Mouse (Mus musculus): Measurements from ENCODE around the gene Pik3r1. TPM values are rescaled to one million over a fixed set of nuclear protein-coding genes. Genes with fewer than 3 reads are reported as not detected.

Gene Pik3r1
- polyA plus RNA-seq, 1 experiment from 2014 or later: 53.0 TPM

DNA sequence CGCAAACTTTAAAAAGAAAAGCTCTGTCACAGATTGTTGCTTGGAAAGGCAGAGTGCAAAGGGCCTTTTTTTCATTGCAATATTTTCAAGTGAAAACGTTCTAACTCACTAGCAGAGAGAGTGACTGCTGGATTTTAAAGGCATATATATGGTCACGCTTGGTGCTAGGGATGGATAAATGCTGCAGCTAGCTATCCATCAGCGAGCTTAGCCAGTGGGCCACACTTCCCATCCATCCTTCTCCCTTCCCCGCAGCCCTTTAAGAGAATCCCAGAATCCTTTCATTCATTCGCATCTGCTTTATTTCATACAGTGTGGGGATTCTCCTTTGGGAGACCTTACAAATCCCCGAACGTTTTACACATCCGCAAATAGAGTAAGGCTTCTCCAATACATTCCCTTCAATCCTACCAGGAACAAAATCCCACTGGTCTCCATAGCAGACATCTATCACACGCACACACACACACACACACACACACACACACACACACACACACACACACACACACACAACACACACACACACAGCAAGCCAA is 32.9 kb upstream of the Pik3r1 start:
- H3K27ac ChIP-seq (ENCODE audit: low read length): peak overlapping the region; percentile 60
- 29% methylated on average over 10 of the region's 10 CpGs for WGBS
- H3K4me3 ChIP-seq (replicated peaks; ENCODE audit: low read length): peak overlapping the region; percentile 45

DNA sequence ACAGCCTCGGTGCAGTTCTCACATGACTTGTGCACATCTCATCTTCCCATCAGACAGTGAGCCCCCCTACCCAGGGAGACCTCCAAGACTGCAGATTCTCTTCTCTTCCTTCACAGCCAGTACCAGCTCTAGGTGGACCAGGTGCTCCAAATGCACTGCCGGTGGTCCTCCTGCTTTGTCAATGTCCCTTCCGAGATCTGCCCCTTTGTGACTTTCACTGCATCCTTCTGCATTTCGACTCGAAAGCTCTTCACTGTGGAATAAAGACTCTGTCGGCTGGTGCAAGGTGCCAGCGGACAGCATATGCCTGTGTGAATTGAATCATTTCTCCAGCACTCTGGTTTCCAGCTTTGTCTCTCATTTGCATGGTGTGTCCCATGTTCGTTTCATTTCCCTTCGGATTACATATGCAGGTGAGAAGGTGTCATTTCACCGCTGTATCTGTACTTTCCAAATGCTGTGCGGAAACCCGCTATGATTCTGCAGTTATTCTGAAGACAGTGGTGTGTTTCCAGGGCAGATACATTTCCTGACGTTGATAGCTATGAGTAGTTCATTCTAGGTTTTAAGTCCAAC is 32.1 kb upstream of the Pik3r1 start:
- no peak overlapping the region for H3K9ac ChIP-seq (ENCODE audit: low read length)
- no peak overlapping the region for H3K4me3 ChIP-seq (replicated peaks; ENCODE audit: low read length)
- WGBS: 87% methylated on average over 13 of the region's 13 CpGs
- H3K36me3 ChIP-seq (ENCODE audit: control insufficient read depth, insufficient read depth, low read length): no peaks in the 10 kb centered on the region
- no peak for ATAC-seq (ENCODE audit: insufficient read depth, low FRiP score)
- H3K27me3 ChIP-seq (ENCODE audit: control insufficient read depth, insufficient read depth, low read length): 0 out of 2 replicates have a peak, but pooled peaks cover 4% of the 10 kb centered on the region
- no peak overlapping the region for H3K27ac ChIP-seq (ENCODE audit: low read length)
- H3K4me2 ChIP-seq (ENCODE audit: low read depth, low read length): no peak overlapping the region
- H3K4me1 ChIP-seq (ENCODE audit: control insufficient read depth, insufficient read depth, low read length): peaks cover 4% of the 10 kb centered on the region; the same call in 1 of the 2 replicates
- no peaks in the 10 kb centered on the region for H3K9me3 ChIP-seq (replicated peaks; ENCODE audit: control insufficient read depth, low read length)

More for the DNA sequence above, 32.9 kb upstream of the Pik3r1 start:
- peak; percentile 16; the same call in 1 of the 2 replicates for ATAC-seq (ENCODE audit: insufficient read depth, low FRiP score)
- peak overlapping the region; percentile 70 for H3K4me2 ChIP-seq (ENCODE audit: low read depth, low read length)
- H3K9me3 ChIP-seq (replicated peaks; ENCODE audit: control insufficient read depth, low read length): no peaks in the 10 kb centered on the region
- H3K36me3 ChIP-seq (ENCODE audit: control insufficient read depth, insufficient read depth, low read length): no peaks in the 10 kb centered on the region
- H3K9ac ChIP-seq (ENCODE audit: low read length): peak overlapping the region; percentile 72
- peaks cover 4% of the 10 kb centered on the region; the same call in 1 of the 2 replicates for H3K4me1 ChIP-seq (ENCODE audit: control insufficient read depth, insufficient read depth, low read length)
- 0 out of 2 replicates have a peak, but pooled peaks cover 4% of the 10 kb centered on the region for H3K27me3 ChIP-seq (ENCODE audit: control insufficient read depth, insufficient read depth, low read length)

DNA sequence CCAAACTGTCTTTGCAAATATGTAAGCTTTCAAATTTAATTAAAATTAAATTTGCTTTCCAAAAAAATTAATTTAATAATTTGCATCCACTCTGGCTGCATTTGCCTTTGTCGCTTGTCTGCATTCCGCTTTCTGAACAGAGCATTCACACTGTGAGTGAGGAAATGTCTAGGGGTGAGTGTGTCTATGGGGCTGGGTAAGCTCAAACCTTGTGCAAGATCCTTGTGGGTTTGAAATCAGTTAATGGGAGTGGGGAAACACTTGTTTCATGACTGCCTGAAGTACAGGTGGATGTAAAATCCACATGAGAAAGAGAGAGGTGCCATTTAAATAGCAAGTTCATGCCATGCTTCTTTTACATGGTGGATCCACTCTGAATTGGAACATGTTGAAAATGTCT is 31.3 kb upstream of the Pik3r1 start:
- Histone ChIP-seq H3K27ac (ENCODE audit: low read length) (no peak overlapping the region), H3K4me1 (ENCODE audit: control insufficient read depth, insufficient read depth, low read length) (peaks cover 4% of the 10 kb centered on the region; the same call in 1 of the 2 replicates), H3K4me3 (replicated peaks; ENCODE audit: low read length) (no peak overlapping the region), H3K36me3 (ENCODE audit: control insufficient read depth, insufficient read depth, low read length) (no peaks in the 10 kb centered on the region), H3K9me3 (replicated peaks; ENCODE audit: control insufficient read depth, low read length) (no peaks in the 10 kb centered on the region), H3K9ac (ENCODE audit: low read length) (no peak overlapping the region), H3K4me2 (ENCODE audit: low read depth, low read length) (no peak overlapping the region), H3K27me3 (ENCODE audit: control insufficient read depth, insufficient read depth, low read length) (0 out of 2 replicates have a peak, but pooled peaks cover 4% of the 10 kb centered on the region)
- ATAC-seq (ENCODE audit: insufficient read depth, low FRiP score): no peak
- 95% methylated on average over 2 of the region's 2 CpGs for WGBS

DNA sequence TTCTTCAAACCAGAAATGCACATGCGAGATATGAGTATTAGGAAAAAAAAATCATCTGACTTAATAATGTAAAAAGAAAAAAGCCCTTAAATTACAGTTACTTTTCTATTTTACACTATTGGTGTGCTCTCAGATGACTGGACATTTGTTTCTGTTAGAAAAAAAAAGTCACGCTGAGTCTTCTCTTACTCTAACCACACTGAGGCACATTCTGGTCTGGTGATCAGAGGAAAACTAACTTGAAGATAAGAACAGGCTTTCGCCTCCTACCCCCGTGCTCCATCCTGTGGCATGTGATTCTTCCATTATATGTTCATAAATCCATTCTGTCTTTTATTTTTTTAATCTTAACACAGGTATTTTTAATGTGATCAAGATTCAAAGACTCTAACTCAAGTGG is 30.5 kb upstream of the Pik3r1 start:
- Histone ChIP-seq H3K4me1 (ENCODE audit: control insufficient read depth, insufficient read depth, low read length) (peaks cover 4% of the 10 kb centered on the region; the same call in 1 of the 2 replicates), H3K27ac (ENCODE audit: low read length) (no peak overlapping the region), H3K9ac (ENCODE audit: low read length) (no peak overlapping the region), H3K9me3 (replicated peaks; ENCODE audit: control insufficient read depth, low read length) (no peaks in the 10 kb centered on the region), H3K36me3 (ENCODE audit: control insufficient read depth, insufficient read depth, low read length) (no peaks in the 10 kb centered on the region), H3K27me3 (ENCODE audit: control insufficient read depth, insufficient read depth, low read length) (0 out of 2 replicates have a peak, but pooled peaks cover 4% of the 10 kb centered on the region), H3K4me2 (ENCODE audit: low read depth, low read length) (no peak overlapping the region), H3K4me3 (replicated peaks; ENCODE audit: low read length) (no peak overlapping the region)
- 86% methylated on average over 4 of the region's 4 CpGs for WGBS
- no peak for ATAC-seq (ENCODE audit: insufficient read depth, low FRiP score)

DNA sequence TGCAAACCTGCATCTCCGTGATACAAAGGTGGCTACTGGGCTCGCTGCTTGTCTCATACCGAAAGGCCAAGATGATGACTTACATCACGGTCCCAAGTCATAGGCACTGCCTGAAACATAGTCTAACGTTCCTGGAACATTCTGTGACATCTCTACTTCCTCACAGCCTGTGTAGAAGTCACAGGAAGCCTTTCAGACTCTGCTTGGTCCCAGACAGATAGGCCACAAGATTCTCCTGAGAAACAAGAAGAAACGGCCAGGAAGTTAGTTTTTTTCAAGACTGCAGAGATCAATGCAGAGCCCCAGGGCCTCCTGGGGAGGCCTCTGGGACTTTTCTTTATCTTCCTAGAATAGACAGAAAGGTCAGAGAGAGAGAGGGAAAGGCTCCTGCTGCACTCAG is 29.0 kb upstream of the Pik3r1 start:
- H3K4me2 ChIP-seq (ENCODE audit: low read depth, low read length): no peak overlapping the region
- WGBS: 71% methylated on average over 6 of the region's 6 CpGs
- no peaks in the 10 kb centered on the region for H3K9me3 ChIP-seq (replicated peaks; ENCODE audit: control insufficient read depth, low read length)
- H3K36me3 ChIP-seq (ENCODE audit: control insufficient read depth, insufficient read depth, low read length): no peaks in the 10 kb centered on the region
- H3K27ac ChIP-seq (ENCODE audit: low read length): no peak overlapping the region
- no peak for ATAC-seq (ENCODE audit: insufficient read depth, low FRiP score)
- H3K27me3 ChIP-seq (ENCODE audit: control insufficient read depth, insufficient read depth, low read length): 0 out of 2 replicates have a peak, but pooled peaks cover 4% of the 10 kb centered on the region
- peaks cover 4% of the 10 kb centered on the region; the same call in 1 of the 2 replicates for H3K4me1 ChIP-seq (ENCODE audit: control insufficient read depth, insufficient read depth, low read length)
- no peak overlapping the region for H3K9ac ChIP-seq (ENCODE audit: low read length)
- no peak overlapping the region for H3K4me3 ChIP-seq (replicated peaks; ENCODE audit: low read length)

DNA sequence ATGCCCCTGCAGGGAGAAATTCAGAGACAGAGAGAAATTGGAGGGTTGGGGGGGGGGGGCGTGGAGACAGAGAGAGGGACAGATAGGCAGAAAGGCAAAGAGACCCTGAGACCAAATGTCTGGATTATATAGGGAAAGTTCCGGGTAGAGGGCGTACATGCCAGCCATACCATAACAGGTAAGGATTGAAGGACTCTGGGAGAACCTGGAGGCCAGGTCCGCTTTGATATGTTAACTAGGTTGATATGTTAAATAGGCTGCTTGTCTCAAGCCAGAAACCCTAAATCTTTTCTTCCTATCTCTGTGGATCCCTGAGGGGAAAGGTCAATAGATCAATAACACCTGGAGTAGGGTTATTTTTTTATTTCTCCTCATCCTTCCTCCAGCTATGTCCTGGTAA is 17.7 kb upstream of the Pik3r1 start:
- no peaks in the 10 kb centered on the region for H3K36me3 ChIP-seq (ENCODE audit: control insufficient read depth, insufficient read depth, low read length)
- H3K4me2 ChIP-seq (ENCODE audit: low read depth, low read length): no peak overlapping the region
- H3K4me1 ChIP-seq (ENCODE audit: control insufficient read depth, insufficient read depth, low read length): no peaks in the 10 kb centered on the region
- no peaks in the 10 kb centered on the region for H3K27me3 ChIP-seq (ENCODE audit: control insufficient read depth, insufficient read depth, low read length)
- no peak overlapping the region for H3K9ac ChIP-seq (ENCODE audit: low read length)
- no peak overlapping the region for H3K4me3 ChIP-seq (replicated peaks; ENCODE audit: low read length)
- H3K9me3 ChIP-seq (replicated peaks; ENCODE audit: control insufficient read depth, low read length): no peaks in the 10 kb centered on the region
- H3K27ac ChIP-seq (ENCODE audit: low read length): no peak overlapping the region
- 91% methylated on average over 3 of the region's 4 CpGs for WGBS
- no peak for ATAC-seq (ENCODE audit: insufficient read depth, low FRiP score)

DNA sequence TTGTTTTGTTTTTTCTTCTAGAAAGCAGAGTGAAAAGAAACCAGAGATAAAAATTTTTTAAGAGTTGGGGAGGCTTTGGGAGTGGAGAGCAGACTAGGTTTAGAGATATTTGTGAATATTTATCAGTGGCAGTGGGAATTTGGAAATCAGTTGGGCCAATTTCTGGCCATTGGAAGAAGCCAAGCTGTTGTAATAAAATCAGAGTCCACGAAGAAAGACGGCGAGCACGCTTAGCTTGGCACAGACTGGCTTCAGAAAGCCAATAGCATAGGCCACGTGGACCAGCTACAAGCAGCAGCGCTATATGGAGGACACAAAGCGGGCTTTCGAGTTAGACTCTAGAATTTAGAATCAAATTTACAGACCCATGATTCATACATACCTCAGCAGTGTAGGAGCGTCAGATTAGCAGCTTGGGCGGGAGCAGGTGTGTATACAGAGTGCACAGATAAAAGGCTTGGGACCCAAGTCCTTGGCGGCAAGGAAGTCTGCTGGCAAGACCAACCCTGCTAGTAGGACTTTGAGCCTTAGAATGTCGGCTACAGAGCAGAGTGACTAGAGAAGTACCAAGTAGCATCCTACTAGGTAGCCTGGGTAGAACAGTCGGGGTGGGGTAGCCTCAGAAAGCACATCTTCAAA is 16.8 kb upstream of the Pik3r1 start:
- peak; percentile 93 for ATAC-seq (ENCODE audit: insufficient read depth, low FRiP score)
- Histone ChIP-seq H3K9ac (ENCODE audit: low read length) (no peak overlapping the region), H3K4me2 (ENCODE audit: low read depth, low read length) (no peak overlapping the region), H3K36me3 (ENCODE audit: control insufficient read depth, insufficient read depth, low read length) (no peaks in the 10 kb centered on the region), H3K27ac (ENCODE audit: low read length) (no peak overlapping the region), H3K9me3 (replicated peaks; ENCODE audit: control insufficient read depth, low read length) (no peaks in the 10 kb centered on the region), H3K27me3 (ENCODE audit: control insufficient read depth, insufficient read depth, low read length) (no peaks in the 10 kb centered on the region), H3K4me1 (ENCODE audit: control insufficient read depth, insufficient read depth, low read length) (no peaks in the 10 kb centered on the region), H3K4me3 (replicated peaks; ENCODE audit: low read length) (no peak overlapping the region)
- 83% methylated on average over 13 of the region's 13 CpGs for WGBS

DNA sequence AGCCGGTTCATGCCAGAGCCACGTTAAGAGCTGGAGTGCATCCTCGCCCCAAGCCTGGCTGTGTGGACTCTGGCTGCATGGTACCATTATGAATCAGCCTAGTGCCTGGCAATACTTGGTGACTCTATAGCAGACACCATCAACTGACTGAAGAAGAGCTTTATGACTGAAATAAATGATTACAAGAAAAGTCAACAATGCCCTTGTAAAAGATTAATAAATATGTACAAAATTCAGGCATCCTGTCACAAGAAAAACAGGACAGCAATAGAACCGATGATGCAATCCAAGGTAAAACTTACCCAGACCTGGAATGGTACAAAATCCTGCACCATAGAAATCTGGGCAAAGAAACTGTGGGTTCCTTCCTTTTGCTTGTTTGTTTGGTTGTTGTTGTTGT is 11.0 kb upstream of the Pik3r1 start:
- H3K4me3 ChIP-seq (replicated peaks; ENCODE audit: low read length): no peak overlapping the region
- H3K9me3 ChIP-seq (replicated peaks; ENCODE audit: control insufficient read depth, low read length): no peaks in the 10 kb centered on the region
- no peaks in the 10 kb centered on the region for H3K4me1 ChIP-seq (ENCODE audit: control insufficient read depth, insufficient read depth, low read length)
- H3K9ac ChIP-seq (ENCODE audit: low read length): no peak overlapping the region
- 90% methylated on average over 4 of the region's 4 CpGs for WGBS
- no peak for ATAC-seq (ENCODE audit: insufficient read depth, low FRiP score)
- H3K27me3 ChIP-seq (ENCODE audit: control insufficient read depth, insufficient read depth, low read length): no peaks in the 10 kb centered on the region
- no peaks in the 10 kb centered on the region for H3K36me3 ChIP-seq (ENCODE audit: control insufficient read depth, insufficient read depth, low read length)
- no peak overlapping the region for H3K4me2 ChIP-seq (ENCODE audit: low read depth, low read length)
- no peak overlapping the region for H3K27ac ChIP-seq (ENCODE audit: low read length)

DNA sequence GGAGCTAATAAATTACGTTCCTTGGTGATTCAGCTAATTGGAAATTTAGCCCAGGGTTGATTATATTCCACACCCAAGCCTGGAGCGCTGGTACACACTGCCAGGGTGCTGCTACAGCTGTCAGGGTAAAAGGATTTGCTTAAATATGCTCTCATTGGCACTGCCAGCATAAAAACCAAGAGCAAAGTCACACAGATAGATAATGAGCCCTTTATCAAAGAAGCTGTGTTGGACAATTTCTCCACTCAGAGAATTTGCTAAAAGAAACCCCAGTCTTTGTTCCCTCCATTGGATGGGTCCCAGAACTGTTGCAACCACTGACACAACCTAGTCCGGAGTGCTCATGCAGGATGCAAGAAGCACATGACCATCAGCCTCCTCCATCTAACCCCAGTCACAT is 9.8 kb upstream of the Pik3r1 start:
- Histone ChIP-seq H3K4me3 (replicated peaks; ENCODE audit: low read length) (no peak overlapping the region), H3K27ac (ENCODE audit: low read length) (no peak overlapping the region), H3K36me3 (ENCODE audit: control insufficient read depth, insufficient read depth, low read length) (no peaks in the 10 kb centered on the region), H3K27me3 (ENCODE audit: control insufficient read depth, insufficient read depth, low read length) (no peaks in the 10 kb centered on the region), H3K9me3 (replicated peaks; ENCODE audit: control insufficient read depth, low read length) (no peaks in the 10 kb centered on the region), H3K9ac (ENCODE audit: low read length) (no peak overlapping the region), H3K4me2 (ENCODE audit: low read depth, low read length) (no peak overlapping the region), H3K4me1 (ENCODE audit: control insufficient read depth, insufficient read depth, low read length) (no peaks in the 10 kb centered on the region)
- no peak for ATAC-seq (ENCODE audit: insufficient read depth, low FRiP score)
- WGBS: 78% methylated on average over 3 of the region's 3 CpGs

Data from stomach, embryonic 16.5 days (tissue).